Mouse (Mus musculus) heart, adult 2 months (tissue): ENCODE measurements at regions not wholly inside any gene's neighbourhood (a gene's known extent, or its start where the extent isn't known, plus 50 kb on each side); places are given as distances from the start of the nearest gene placed in this dataset.

ENCODE experiments used
- CTCF ChIP-seq: fragments of 200-600 bp; IDR thresholded peaks from 2 replicates; pipeline ENCODE4 v1.8.1; 2022; ENCODE audit warnings: antibody characterized with exemption, mild to moderate bottlenecking, moderate library complexity
- POLR2A ChIP-seq: fragments of 200-500 bp; IDR thresholded peaks from 2 replicates; pipeline ENCODE4 v1.6.1; 2011; ENCODE audit warnings: mild to moderate bottlenecking, low read depth, low read length, control low read depth; ENCODE audit not compliant: insufficient read depth

- no peak for TF ChIP-seq CTCF
- TF ChIP-seq POLR2A: no peak
Observed at GRCm38 (mm10) chr9:90407573-90407972, 137.0 kb upstream of the Tbc1d2b start.
